9 mouse cellular contexts compared by ENCODE assay signal in the genomic region with DNA sequence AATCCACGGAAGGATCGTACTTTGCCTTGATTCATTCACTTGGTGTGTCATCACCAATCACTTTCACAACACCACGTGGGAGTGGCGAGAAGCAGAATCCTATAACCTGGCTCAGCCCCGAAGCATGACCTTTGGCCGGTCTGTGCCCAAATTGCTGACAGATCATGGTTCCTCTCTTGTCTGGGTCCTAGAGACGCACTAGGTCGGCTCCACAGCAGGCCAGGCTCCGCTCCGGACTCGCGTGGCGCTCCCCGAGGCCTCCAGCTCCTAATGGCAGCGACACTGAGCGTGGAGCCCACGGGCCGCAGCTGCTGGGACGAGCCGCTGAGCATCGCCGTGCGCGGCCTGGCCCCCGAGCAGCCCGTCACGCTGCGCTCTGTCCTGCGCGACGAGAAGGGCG. TPM values are rescaled to one million over a fixed set of nuclear protein-coding genes. Genes with fewer than 3 reads are reported as not detected.
A peak's percentile ranks its signal among the peaks of the same experiment; 100 is the strongest.
DNase-seq lines count a peak whose midpoint lies in the region; ATAC-seq and TF ChIP-seq lines count a peak whose summit lies in the region.
"Not testable (repeated sequence)": the region's sequence is repeated elsewhere in the genome, so short reads cannot be mapped to it uniquely, and the experiment has no call there.
"Had no signal": no experiment of that assay in that cellular context is flagged by ENCODE, and none has a peak within 500 bp of the region (broad histone marks: within the 10 kb centered on the region; RNA-seq: fewer than 3 reads in every experiment).

A gene (plus strand): TSS at position 139 of the 400 bp plus-strand sequence.

- H3K9ac ChIP-seq in embryonic facial prominence, embryonic 15.5 days = peak within 1 kb of the TSS; percentile 15; the same call in 1 of the 2 replicates
- peak within 1 kb of the TSS; percentile 73 for H3K9ac ChIP-seq in heart, embryonic 16.5 days (ENCODE audit: low read length)
- peak within 1 kb of the TSS; percentile 60 for H3K9ac ChIP-seq in limb, embryonic 14.5 days (ENCODE audit: low read depth, low read length, severe bottlenecking)

- 3% methylated on average over 32 of the region's 32 CpGs for WGBS in embryonic facial prominence, embryonic 15.5 days
- WGBS in heart, embryonic 16.5 days = 9% methylated on average over 23 of the region's 32 CpGs
- 11% methylated on average over 17 of the region's 32 CpGs for WGBS in limb, embryonic 14.5 days
- 9% methylated on average over 21 of the region's 32 CpGs for WGBS in macrophage (ENCODE audit: missing documents)

- not testable (repeated sequence) for H3K9me3 ChIP-seq in embryonic facial prominence, embryonic 15.5 days (replicated peaks); heart, embryonic 16.5 days (replicated peaks; ENCODE audit: control insufficient read depth, low read length); limb, embryonic 14.5 days (ENCODE audit: control insufficient read depth, low read length)

- H3K79me2 ChIP-seq in macrophage (ENCODE audit: inconsistent target) = not testable (repeated sequence)

- DNase-seq in A20 (ENCODE audit: low read depth, low spot score) = peak; percentile 44
- DNase-seq in kidney, adult 9 months = peak; percentile 93
- DNase-seq in limb, embryonic 14.5 days (ENCODE audit: low spot score) = not testable (repeated sequence)
- peak; percentile 12 for DNase-seq in ovary, postnatal 10 days (ENCODE audit: low spot score)

- peak within 1 kb of the TSS; percentile 55 for H3K4me3 ChIP-seq in bone marrow macrophage, adult 2 months (ENCODE audit: insufficient read depth, low read length)
- peak within 1 kb of the TSS; percentile 48 for H3K4me3 ChIP-seq in embryonic facial prominence, embryonic 15.5 days (replicated peaks)
- peak within 1 kb of the TSS; percentile 56 for H3K4me3 ChIP-seq in heart, embryonic 16.5 days (ENCODE audit: low read length)
- H3K4me3 ChIP-seq in limb, embryonic 14.5 days (replicated peaks; ENCODE audit: low read length) = peak within 1 kb of the TSS; percentile 43
- peak within 1 kb of the TSS; percentile 0; the same call in 1 of the 2 replicates for H3K4me3 ChIP-seq in macrophage (ENCODE audit: inconsistent target)

- not testable (repeated sequence) for H3K4me1 ChIP-seq in bone marrow macrophage, adult 2 months (ENCODE audit: control insufficient read depth, insufficient read depth, low read length); embryonic facial prominence, embryonic 15.5 days; heart, embryonic 16.5 days (ENCODE audit: control insufficient read depth, insufficient read depth, low read length); limb, embryonic 14.5 days (ENCODE audit: control insufficient read depth, insufficient read depth, low read length)

- not testable (repeated sequence) for TF ChIP-seq CTCF in bone marrow macrophage, adult 2 months (IDR thresholded peaks at IDR 0.05; ENCODE audit: low read depth, low read length)

- not testable (repeated sequence) for H3K36me3 ChIP-seq in embryonic facial prominence, embryonic 15.5 days; heart, embryonic 16.5 days (ENCODE audit: control insufficient read depth, insufficient read depth); limb, embryonic 14.5 days (ENCODE audit: control insufficient read depth, insufficient read depth, low read length); macrophage (ENCODE audit: inconsistent target)

- not testable (repeated sequence) for H3K27me3 ChIP-seq in embryonic facial prominence, embryonic 15.5 days; heart, embryonic 16.5 days (ENCODE audit: control insufficient read depth, insufficient read depth, low read length); limb, embryonic 14.5 days (ENCODE audit: control insufficient read depth, insufficient read depth, low read length)

- H3K4me2 ChIP-seq in embryonic facial prominence, embryonic 15.5 days (replicated peaks) = peak within 1 kb of the TSS; percentile 72
- peak within 1 kb of the TSS; percentile 76 for H3K4me2 ChIP-seq in heart, embryonic 16.5 days (ENCODE audit: low read depth, low read length)
- peak within 1 kb of the TSS; percentile 58 for H3K4me2 ChIP-seq in limb, embryonic 14.5 days (replicated peaks; ENCODE audit: low read depth, low read length, severe bottlenecking)

- not testable (repeated sequence) for TF ChIP-seq POLR2A in bone marrow macrophage, adult 2 months (IDR thresholded peaks at IDR 0.05; ENCODE audit: borderline replicate concordance, low read depth, low read length); limb, embryonic 14.5 days (IDR thresholded peaks at IDR 0.05; ENCODE audit: borderline replicate concordance, extremely low read depth, insufficient read depth, insufficient read length)

- not testable (repeated sequence) for ATAC-seq in embryonic facial prominence, embryonic 15.5 days (ENCODE audit: insufficient number of reproducible peaks, low FRiP score, low TSS enrichment, low read depth); heart, embryonic 16.5 days (replicated peaks; ENCODE audit: extremely low read depth, insufficient read depth, low FRiP score); limb, embryonic 14.5 days (ENCODE audit: low FRiP score, low read depth)

- not testable (repeated sequence) for H3K27ac ChIP-seq in bone marrow macrophage, adult 2 months (ENCODE audit: insufficient read depth, low read depth, low read length); embryonic facial prominence, embryonic 15.5 days (replicated peaks); heart, embryonic 16.5 days (ENCODE audit: low read length); limb, embryonic 14.5 days (replicated peaks; ENCODE audit: low read depth, low read length); macrophage

RNA-seq across cellular contexts. Expression of the gene that starts here (rescaled TPM):
- 0.09 and 0.36 TPM in 2 replicates for polyA plus RNA-seq in bone marrow macrophage, adult 2 months (2012; ENCODE audit: insufficient read depth, insufficient read length, missing spikeins)
- 0.25 and 0.45 TPM in 2 replicates for polyA plus RNA-seq in embryonic facial prominence, embryonic 15.5 days (2015; fragmentation: Nextera tagmentation; extraction: Ambion mirVana)
- 0.66 and 0.96 TPM in 2 replicates for polyA plus RNA-seq in heart, embryonic 16.5 days (2015; fragmentation: Nextera tagmentation; extraction: Ambion mirVana)
- 0.23 TPM in 2 replicates for polyA plus RNA-seq in limb, embryonic 14.5 days (2012; rRNA removed)
- 0.11 and 0.41 TPM in 2 replicates for polyA plus RNA-seq in limb, embryonic 14.5 days (2014; fragmentation: Nextera tagmentation; extraction: Ambion mirVana)
- 1 to 10 TPM in 2 of 26 experiments, under 1 TPM in 3, not detected in 21; 0.09 to 2.2 (median 0.33) TPM for total RNA-seq in macrophage (2018; cell fraction: chromatin; rRNA removed)
- total RNA-seq in macrophage (2018; cell fraction: cytosol; rRNA removed) = under 1 TPM in 15 of 26 experiments, not detected in 11; under 0.01 to 0.28 (median 0.05) TPM
- total RNA-seq in macrophage (2018; cell fraction: nucleus; rRNA removed) = under 1 TPM in 2 of 26 experiments, not detected in 24; 0.10 to 0.74 TPM
- polyA plus RNA-seq in macrophage (2018) = 0.05 to 0.83 TPM (median 0.11 TPM) in 3 replicates
- polyA plus RNA-seq: myocyte had no signal

Comparison
In these comparisons a context has a peak if more than half of its experiments do, and no peak if none do; other contexts are left out.
1. H3K4me3 ChIP-seq: peak in every context shown above with its lines; median percentile 56 in heart, embryonic 16.5 days; 55 in bone marrow macrophage, adult 2 months; 48 in embryonic facial prominence, embryonic 15.5 days; 43 in limb, embryonic 14.5 days; 0 in macrophage.
2. H3K9ac ChIP-seq: peak in every context shown above with its lines; median percentile 73 in heart, embryonic 16.5 days; 60 in limb, embryonic 14.5 days; 15 in embryonic facial prominence, embryonic 15.5 days.